Mouse (Mus musculus): ENCODE measurements around the gene Vapb. TPM values are rescaled to one million over a fixed set of nuclear protein-coding genes. Genes with fewer than 3 reads are reported as not detected.

The Vapb gene
- polyA plus RNA-seq, 1 experiment, result 9.1 TPM

- 0 out of 2 replicates have a peak, but pooled peaks cover 1% of the 10 kb centered on the region for H3K36me3 ChIP-seq (ENCODE audit: control insufficient read depth, insufficient read depth, low read length)
- TF ChIP-seq CTCF (IDR thresholded peaks at IDR 0.05; ENCODE audit: control insufficient read depth, insufficient read depth, insufficient replicate concordance, low read depth, low read length) (no peak), POLR2A (IDR thresholded peaks at IDR 0.05; ENCODE audit: control insufficient read depth, low read depth, low read length) (no peak)
- no peaks in the 10 kb centered on the region for H3K27me3 ChIP-seq (ENCODE audit: control insufficient read depth, insufficient read depth, low read length)
- H3K27ac ChIP-seq (ENCODE audit: control insufficient read depth, insufficient read depth, low read depth, low read length), result no peak overlapping the region
- H3K4me3 ChIP-seq (ENCODE audit: control insufficient read depth, low read depth, low read length), result no peak overlapping the region
- H3K4me1 ChIP-seq (ENCODE audit: control insufficient read depth, insufficient read depth, low read length), result no peaks in the 10 kb centered on the region
These were observed 38.2 kb downstream of the Vapb start for GRCm38 (mm10) chr2:173775556-173775955.

- Histone ChIP-seq H3K27ac (ENCODE audit: control insufficient read depth, insufficient read depth, low read depth, low read length) (no peak overlapping the region), H3K4me3 (ENCODE audit: control insufficient read depth, low read depth, low read length) (no peak overlapping the region), H3K36me3 (ENCODE audit: control insufficient read depth, insufficient read depth, low read length) (0 out of 2 replicates have a peak, but pooled peaks cover 1% of the 10 kb centered on the region), H3K4me1 (ENCODE audit: control insufficient read depth, insufficient read depth, low read length) (no peaks in the 10 kb centered on the region), H3K27me3 (ENCODE audit: control insufficient read depth, insufficient read depth, low read length) (no peaks in the 10 kb centered on the region)
- no peak for TF ChIP-seq POLR2A (IDR thresholded peaks at IDR 0.05; ENCODE audit: control insufficient read depth, low read depth, low read length)
- no peak for TF ChIP-seq CTCF (IDR thresholded peaks at IDR 0.05; ENCODE audit: control insufficient read depth, insufficient read depth, insufficient replicate concordance, low read depth, low read length)
These were observed 38.8 kb downstream of the Vapb start for GRCm38 (mm10) chr2:173776108-173776507.

- H3K36me3 ChIP-seq (ENCODE audit: control insufficient read depth, insufficient read depth, low read length), result 0 out of 2 replicates have a peak, but pooled peaks cover 1% of the 10 kb centered on the region
- H3K27ac ChIP-seq (ENCODE audit: control insufficient read depth, insufficient read depth, low read depth, low read length), result no peak overlapping the region
- TF ChIP-seq CTCF (IDR thresholded peaks at IDR 0.05; ENCODE audit: control insufficient read depth, insufficient read depth, insufficient replicate concordance, low read depth, low read length), result no peak
- TF ChIP-seq POLR2A (IDR thresholded peaks at IDR 0.05; ENCODE audit: control insufficient read depth, low read depth, low read length), result no peak
- H3K27me3 ChIP-seq (ENCODE audit: control insufficient read depth, insufficient read depth, low read length), result no peaks in the 10 kb centered on the region
- H3K4me1 ChIP-seq (ENCODE audit: control insufficient read depth, insufficient read depth, low read length), result no peaks in the 10 kb centered on the region
- no peak overlapping the region for H3K4me3 ChIP-seq (ENCODE audit: control insufficient read depth, low read depth, low read length)
These were observed 43.6 kb downstream of the Vapb start for GRCm38 (mm10) chr2:173780931-173781330.

- Histone ChIP-seq H3K27me3 (ENCODE audit: control insufficient read depth, insufficient read depth, low read length) (no peaks in the 10 kb centered on the region), H3K4me1 (ENCODE audit: control insufficient read depth, insufficient read depth, low read length) (no peaks in the 10 kb centered on the region), H3K27ac (ENCODE audit: control insufficient read depth, insufficient read depth, low read depth, low read length) (no peak overlapping the region), H3K36me3 (ENCODE audit: control insufficient read depth, insufficient read depth, low read length) (no peaks in the 10 kb centered on the region), H3K4me3 (ENCODE audit: control insufficient read depth, low read depth, low read length) (no peak overlapping the region)
- TF ChIP-seq POLR2A (IDR thresholded peaks at IDR 0.05; ENCODE audit: control insufficient read depth, low read depth, low read length), result no peak
- TF ChIP-seq CTCF (IDR thresholded peaks at IDR 0.05; ENCODE audit: control insufficient read depth, insufficient read depth, insufficient replicate concordance, low read depth, low read length), result no peak
These were observed 47.1 kb downstream of the Vapb start for GRCm38 (mm10) chr2:173784366-173784765.

- Histone ChIP-seq H3K27me3 (ENCODE audit: control insufficient read depth, insufficient read depth, low read length) (no peaks in the 10 kb centered on the region), H3K27ac (ENCODE audit: control insufficient read depth, insufficient read depth, low read depth, low read length) (no peak overlapping the region), H3K4me3 (ENCODE audit: control insufficient read depth, low read depth, low read length) (no peak overlapping the region), H3K36me3 (ENCODE audit: control insufficient read depth, insufficient read depth, low read length) (no peaks in the 10 kb centered on the region), H3K4me1 (ENCODE audit: control insufficient read depth, insufficient read depth, low read length) (no peaks in the 10 kb centered on the region)
- TF ChIP-seq POLR2A (IDR thresholded peaks at IDR 0.05; ENCODE audit: control insufficient read depth, low read depth, low read length) (no peak), CTCF (IDR thresholded peaks at IDR 0.05; ENCODE audit: control insufficient read depth, insufficient read depth, insufficient replicate concordance, low read depth, low read length) (no peak)
These were observed 47.6 kb downstream of the Vapb start for GRCm38 (mm10) chr2:173784884-173785283.

- H3K27me3 ChIP-seq (ENCODE audit: control insufficient read depth, insufficient read depth, low read length), result no peaks in the 10 kb centered on the region
- no peak overlapping the region for H3K27ac ChIP-seq (ENCODE audit: control insufficient read depth, insufficient read depth, low read depth, low read length)
- H3K4me1 ChIP-seq (ENCODE audit: control insufficient read depth, insufficient read depth, low read length), result no peaks in the 10 kb centered on the region; the same call in 1 of the 2 replicates
- H3K4me3 ChIP-seq (ENCODE audit: control insufficient read depth, low read depth, low read length), result no peak overlapping the region
- no peak for TF ChIP-seq POLR2A (IDR thresholded peaks at IDR 0.05; ENCODE audit: control insufficient read depth, low read depth, low read length)
- no peak for TF ChIP-seq CTCF (IDR thresholded peaks at IDR 0.05; ENCODE audit: control insufficient read depth, insufficient read depth, insufficient replicate concordance, low read depth, low read length)
- no peaks in the 10 kb centered on the region for H3K36me3 ChIP-seq (ENCODE audit: control insufficient read depth, insufficient read depth, low read length)
These were observed 52.9 kb downstream of the Vapb start for GRCm38 (mm10) chr2:173789945-173790804.

GRCm38 (mm10) chr2:173791904-173792757 lies 54.8 kb downstream of the Vapb start:
- Histone ChIP-seq H3K27ac (ENCODE audit: control insufficient read depth, insufficient read depth, low read depth, low read length) (no peak overlapping the region), H3K4me1 (ENCODE audit: control insufficient read depth, insufficient read depth, low read length) (no peaks in the 10 kb centered on the region; the same call in 1 of the 2 replicates), H3K27me3 (ENCODE audit: control insufficient read depth, insufficient read depth, low read length) (no peaks in the 10 kb centered on the region), H3K4me3 (ENCODE audit: control insufficient read depth, low read depth, low read length) (no peak overlapping the region), H3K36me3 (ENCODE audit: control insufficient read depth, insufficient read depth, low read length) (no peaks in the 10 kb centered on the region)
- TF ChIP-seq CTCF (IDR thresholded peaks at IDR 0.05; ENCODE audit: control insufficient read depth, insufficient read depth, insufficient replicate concordance, low read depth, low read length), result no peak
- no peak for TF ChIP-seq POLR2A (IDR thresholded peaks at IDR 0.05; ENCODE audit: control insufficient read depth, low read depth, low read length)

All from testis, adult 2 months (tissue).